Mouse (Mus musculus) lung, adult 2 months (tissue): ENCODE data around the gene Nans. TPM values are rescaled to one million over a fixed set of nuclear protein-coding genes. Genes with fewer than 3 reads are reported as not detected.

Experiments
- DNase-seq: peaks from one replicate; pipeline ENCODE4 v3.0.0; 2022
- H3K4me1 ChIP-seq: fragments of 200-500 bp; 2 replicates; pipeline ENCODE4 v1.6.1; 2011; ENCODE audit warnings: low read length; ENCODE audit not compliant: control insufficient read depth, insufficient read depth
- H3K4me3 ChIP-seq: fragments of 200-500 bp; replicated peaks from 2 replicates; pipeline ENCODE3; 2011; ENCODE audit warnings: low read depth, mild to moderate bottlenecking, control low read depth, low read length; ENCODE audit errors: extremely low read depth
- CTCF ChIP-seq: fragments of 200-500 bp; IDR thresholded peaks from 2 replicates; pipeline ENCODE4 v1.5.1; 2011; ENCODE audit warnings: mild to moderate bottlenecking, low read length, control low read depth; ENCODE audit not compliant: insufficient read depth
- POLR2A ChIP-seq: fragments of 200-500 bp; IDR thresholded peaks from 2 replicates; pipeline ENCODE4 v1.6.1; 2011; ENCODE audit warnings: low read depth, mild to moderate bottlenecking, control low read depth, low read length, borderline replicate concordance; ENCODE audit errors: extremely low read depth
- WGBS: fragments of 180-500 bp; shearing (Covaris S2); methylation state at CpG from one replicate; pipeline ENCODE4 v1.1.7; 2018; 5-methylcytosine and 5-hydroxymethylcytosine counted together
- polyA plus RNA-seq: library from polyadenylated mRNA; depleted of rRNA; stranded (reverse); fragments of >200 nt; gene quantifications from 2 replicates; pipeline ENCODE4 v1.2.3, GENCODE M21; 2012

Gene Nans
- polyA plus RNA-seq, 1 experiment: 21.6 TPM

DNA sequence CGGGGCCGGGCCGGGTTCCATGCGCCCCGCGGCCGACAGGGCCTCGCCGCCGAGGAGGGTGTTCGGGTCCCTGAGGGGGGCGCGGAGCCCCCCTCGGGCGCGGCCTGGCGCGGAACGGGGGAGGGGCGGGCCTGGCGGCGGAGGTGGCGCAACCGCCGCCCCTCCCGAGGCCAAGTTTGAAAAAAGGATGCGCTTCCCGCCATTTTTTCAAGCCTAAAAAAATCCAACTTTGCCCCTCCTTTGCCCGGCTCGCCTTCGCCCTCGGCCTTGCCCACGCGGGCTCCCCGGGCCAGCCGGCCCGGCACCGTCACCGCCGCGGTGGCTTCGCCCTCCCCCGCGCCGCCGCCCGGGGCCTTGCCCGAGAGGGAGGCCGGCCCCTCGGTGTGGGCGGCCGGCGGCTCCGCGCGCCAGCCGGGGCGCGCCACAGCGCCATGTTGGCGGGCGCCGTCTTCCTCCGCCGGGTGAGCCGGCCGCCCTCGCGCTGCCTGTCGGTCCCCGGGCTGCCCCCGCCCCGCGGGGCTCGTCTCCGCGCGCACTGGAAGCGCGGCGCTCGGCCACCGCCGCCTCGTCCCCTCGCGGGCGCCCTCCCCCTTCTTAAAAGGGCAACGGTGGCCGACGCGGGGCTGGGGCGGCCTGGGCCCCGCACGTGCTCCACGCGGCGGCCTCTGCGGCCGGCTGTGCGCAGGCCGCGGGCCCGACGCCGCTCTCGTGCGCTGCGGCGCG lies 37.1 kb upstream of the Nans start:
- H3K4me1 ChIP-seq: peaks cover 6% of the 10 kb centered on the region
- WGBS: under 1% methylated on average over 108 of the region's 111 CpGs
- DNase-seq: peak; percentile 79
- peak overlapping the region; percentile 74 for H3K4me3 ChIP-seq
- TF ChIP-seq CTCF (no peak), POLR2A (no peak)

DNA sequence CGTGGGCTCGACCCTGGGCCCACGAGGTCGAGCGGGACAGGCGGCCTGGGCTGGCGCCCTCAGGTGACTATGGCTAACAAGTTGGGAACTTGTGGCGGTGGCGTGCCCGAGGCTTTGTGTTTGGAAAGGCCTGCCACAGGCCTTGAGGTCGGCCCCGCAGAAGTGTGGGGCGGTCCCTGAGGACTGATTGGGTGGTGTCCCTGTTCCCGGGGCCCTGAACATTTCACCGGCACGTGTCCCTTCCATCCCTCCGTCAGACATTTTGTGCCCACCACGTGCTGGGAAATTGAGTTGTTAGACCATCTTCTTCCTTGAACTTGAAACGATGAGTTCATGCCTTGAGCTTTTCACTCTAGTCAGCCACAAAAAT lies 36.6 kb upstream of the Nans start:
- peak; percentile 59 for DNase-seq
- Histone ChIP-seq H3K4me3 (peak overlapping the region; percentile 74), H3K4me1 (peaks cover 6% of the 10 kb centered on the region)
- under 1% methylated on average over 19 of the region's 19 CpGs for WGBS
- TF ChIP-seq POLR2A (peak; percentile 15; the same call in 1 of the 2 replicates), CTCF (no peak)

DNA sequence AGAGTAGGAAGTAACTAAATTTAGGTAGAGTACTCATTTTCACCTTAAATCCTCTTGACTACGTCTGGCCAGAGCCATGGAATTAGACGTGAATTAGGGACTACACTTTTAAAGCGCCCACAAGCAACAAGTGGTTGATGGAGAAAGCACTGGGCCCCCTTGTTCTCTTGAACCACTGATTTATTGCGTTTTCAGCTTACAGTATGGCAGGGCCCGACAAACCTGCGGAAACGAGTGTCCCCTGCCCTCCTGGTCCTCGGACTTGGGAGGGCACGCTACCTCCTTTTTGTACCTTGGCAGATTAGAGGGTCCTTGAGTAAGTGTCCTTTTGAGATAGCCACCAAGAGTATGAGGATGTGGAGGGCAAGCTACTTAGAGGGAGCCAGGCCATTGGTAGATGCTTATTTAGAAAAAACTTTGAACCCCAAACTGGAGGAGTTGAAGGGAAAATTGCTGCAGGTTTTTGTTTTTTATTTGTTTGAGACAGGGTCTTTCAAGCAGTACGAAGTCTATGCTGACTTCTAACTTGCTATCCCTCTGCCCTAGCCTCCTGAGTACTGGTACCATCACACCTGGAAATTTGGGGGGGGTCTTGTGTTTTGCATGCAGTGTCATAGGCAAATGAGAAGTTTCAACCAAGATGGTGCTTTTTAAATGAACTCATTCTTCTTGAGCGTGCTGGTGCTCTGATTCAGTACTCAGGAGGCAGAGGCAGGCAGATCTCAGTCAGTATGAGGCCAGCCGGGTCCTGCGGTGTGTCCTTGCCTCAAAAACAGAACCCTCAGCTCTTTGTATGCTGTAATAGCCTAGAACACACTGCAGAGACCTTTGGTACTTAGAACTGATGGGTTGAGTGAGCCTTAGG lies 36.0 kb upstream of the Nans start:
- 46% methylated on average over 13 of the region's 13 CpGs for WGBS
- Histone ChIP-seq H3K4me1 (peaks cover 7% of the 10 kb centered on the region), H3K4me3 (peak overlapping the region; percentile 74)
- TF ChIP-seq CTCF: no peak
- no peak for TF ChIP-seq POLR2A
- no peak for DNase-seq

DNA sequence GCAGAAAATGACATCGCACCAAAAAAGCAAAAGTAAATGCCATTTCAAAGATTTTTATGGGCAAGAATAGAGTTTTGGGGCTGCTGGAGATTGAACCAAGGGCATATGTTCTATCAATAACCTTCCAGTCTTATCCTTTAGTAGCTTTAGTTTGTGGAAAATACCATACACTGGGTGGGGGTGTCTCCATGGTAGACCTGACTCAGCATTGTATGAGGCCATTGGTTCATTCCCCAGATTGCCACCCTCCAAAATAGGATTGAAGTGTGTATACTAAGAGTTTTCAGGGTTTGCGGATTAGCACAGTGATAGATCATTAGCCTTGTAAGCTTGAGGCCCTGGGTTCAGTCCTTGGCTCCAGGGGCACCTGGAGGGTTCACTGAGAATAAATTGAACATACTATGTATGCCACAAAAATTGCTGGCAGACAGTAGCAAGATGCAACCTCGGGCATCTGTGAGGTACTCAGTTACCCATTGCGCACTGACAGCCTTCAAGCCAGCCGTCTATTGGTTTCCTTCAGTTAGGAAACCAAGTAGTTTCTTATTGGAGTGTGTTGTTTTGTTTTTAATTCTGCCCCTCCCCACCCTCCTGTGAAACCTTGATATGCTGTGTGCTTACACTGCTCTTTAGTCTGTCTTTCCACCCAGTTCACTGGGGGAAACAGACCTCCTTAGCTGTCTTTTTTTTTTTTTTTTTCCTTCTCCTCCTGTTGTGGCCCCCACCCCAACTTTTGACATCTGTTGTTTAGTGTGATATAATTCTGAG lies 34.8 kb upstream of the Nans start:
- TF ChIP-seq CTCF: no peak
- TF ChIP-seq POLR2A: no peak
- DNase-seq: no peak
- Histone ChIP-seq H3K4me1 (peaks cover 9% of the 10 kb centered on the region), H3K4me3 (no peak overlapping the region)
- WGBS: 57% methylated on average over 5 of the region's 5 CpGs

DNA sequence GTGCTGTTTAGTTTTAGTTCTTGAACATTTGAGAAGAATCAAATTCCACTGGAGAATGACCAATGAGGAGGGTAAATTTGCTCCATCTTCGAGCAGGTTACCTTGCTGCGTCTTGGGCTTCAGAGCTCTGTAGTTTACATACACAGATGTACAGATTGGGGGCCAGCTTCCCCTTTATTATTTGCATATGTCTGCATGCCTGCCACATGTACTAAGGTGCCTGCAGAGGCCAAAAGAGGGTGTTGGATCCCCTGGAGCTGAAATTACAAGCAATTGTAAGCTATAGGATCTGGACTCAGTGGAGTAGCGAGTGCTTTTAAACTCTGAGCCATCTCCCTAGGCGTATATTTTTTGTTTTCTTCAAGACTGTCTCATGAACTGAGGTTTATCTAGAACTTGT lies 32.3 kb upstream of the Nans start:
- Histone ChIP-seq H3K4me3 (no peak overlapping the region), H3K4me1 (peaks cover 9% of the 10 kb centered on the region)
- WGBS: 73% methylated on average over 4 of the region's 4 CpGs
- no peak for DNase-seq
- no peak for TF ChIP-seq CTCF
- TF ChIP-seq POLR2A: no peak

DNA sequence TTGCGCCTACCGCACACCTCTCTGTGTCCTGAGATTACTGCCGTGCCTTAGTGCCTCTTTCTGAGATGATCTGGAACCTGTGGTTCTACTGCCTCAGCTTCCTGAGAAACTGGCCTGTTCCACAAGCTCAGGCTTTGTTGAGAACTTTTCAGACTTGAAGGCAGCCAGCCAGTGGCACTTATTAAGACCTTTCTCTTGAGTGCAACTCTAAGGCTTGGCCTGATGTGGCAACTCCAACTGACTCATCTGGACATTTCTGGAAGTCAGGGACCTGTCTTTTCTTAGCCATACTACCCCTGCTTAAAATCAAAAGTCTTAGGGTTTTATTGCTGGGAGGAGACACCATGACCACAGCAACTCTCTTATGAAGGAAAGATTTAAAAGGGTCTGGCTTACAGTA lies 31.9 kb upstream of the Nans start:
- DNase-seq: no peak
- no peak for TF ChIP-seq POLR2A
- TF ChIP-seq CTCF: no peak
- 82% methylated on average over 3 of the region's 3 CpGs for WGBS

DNA sequence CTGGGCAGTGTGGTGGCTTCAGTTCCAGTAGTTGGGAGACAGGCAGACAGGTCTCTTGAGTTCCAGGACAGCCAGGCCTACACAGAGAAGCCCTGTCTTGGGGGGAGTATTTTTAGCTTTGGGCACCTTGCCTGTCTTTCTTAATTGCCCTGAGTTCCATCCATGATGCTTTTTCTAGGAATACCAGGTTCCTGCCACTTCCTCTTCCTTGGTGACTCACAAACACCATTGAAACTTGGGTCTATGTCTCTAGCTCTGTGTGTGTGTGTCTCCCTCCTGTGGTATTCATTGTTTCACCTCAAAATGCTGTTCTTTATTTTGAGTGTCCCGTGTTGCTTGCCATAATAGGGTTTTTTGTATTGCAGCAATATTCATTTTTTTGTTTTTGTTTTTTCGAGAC lies 30.6 kb upstream of the Nans start:
- no peak for TF ChIP-seq POLR2A
- no peak for TF ChIP-seq CTCF
- H3K4me3 ChIP-seq: no peak overlapping the region
- no peak for DNase-seq
- H3K4me1 ChIP-seq: peaks cover 3% of the 10 kb centered on the region; the same call in 1 of the 2 replicates
- 82% methylated on average over 2 of the region's 2 CpGs for WGBS

More for the DNA sequence above, 31.9 kb upstream of the Nans start:
- Histone ChIP-seq H3K4me1 (peaks cover 9% of the 10 kb centered on the region), H3K4me3 (no peak overlapping the region)

DNA sequence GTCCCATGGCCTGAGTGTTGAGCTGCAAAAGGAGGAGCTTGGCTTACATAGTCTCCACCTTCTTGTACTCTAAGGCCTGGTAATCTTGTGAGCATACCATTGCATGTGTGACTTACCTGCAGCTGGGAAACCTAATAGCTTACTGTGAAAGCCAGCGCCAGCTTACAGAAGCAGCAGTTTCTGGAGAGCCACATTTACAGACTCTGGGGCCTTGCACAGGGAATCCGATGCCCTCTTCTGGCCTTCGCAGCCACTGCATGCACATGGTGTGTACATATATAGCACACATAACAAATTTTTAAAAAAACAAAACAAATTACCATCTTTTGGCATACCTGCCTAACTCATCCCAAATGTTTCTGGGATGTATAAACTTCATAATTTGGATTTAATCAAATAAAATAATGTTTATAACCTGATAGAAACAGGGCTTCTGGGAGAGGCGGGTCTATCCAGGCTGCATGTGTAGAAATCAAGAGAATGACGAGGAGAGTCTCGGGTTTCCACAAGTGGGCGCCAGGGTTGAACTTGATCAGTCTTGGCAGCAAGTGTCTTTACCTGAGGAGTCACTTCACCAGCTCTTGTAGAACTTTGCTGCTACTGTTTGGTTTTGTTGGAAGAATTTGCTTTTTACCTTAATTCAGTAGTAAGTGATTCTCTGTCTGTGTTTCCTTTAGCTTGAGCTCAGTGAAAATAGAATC lies 25.8 kb upstream of the Nans start:
- no peak overlapping the region for H3K4me3 ChIP-seq
- TF ChIP-seq POLR2A (no peak), CTCF (peak; percentile 57)
- WGBS: 78% methylated on average over 7 of the region's 7 CpGs
- H3K4me1 ChIP-seq: 0 out of 2 replicates have a peak, but pooled peaks cover under 1% of the 10 kb centered on the region
- DNase-seq: no peak

DNA sequence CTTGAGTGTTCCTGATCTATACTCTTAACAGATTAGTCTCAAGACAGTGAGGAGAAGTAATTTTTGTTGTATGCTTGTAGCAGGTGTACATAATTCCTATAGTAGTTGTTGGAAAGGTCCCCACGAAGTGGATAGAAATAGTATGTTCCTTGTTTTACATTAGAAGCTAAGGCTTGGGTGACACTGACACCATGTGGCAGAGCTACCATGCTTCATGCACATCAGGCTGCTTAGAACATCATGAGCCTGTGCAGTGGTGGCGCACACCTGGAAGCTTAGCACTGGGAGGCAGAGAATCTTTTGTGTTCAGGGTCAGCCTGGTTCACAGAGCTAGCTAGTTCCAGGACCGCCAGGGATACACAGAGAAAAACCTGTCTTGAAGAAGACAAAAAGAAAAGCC lies 23.3 kb upstream of the Nans start:
- DNase-seq: no peak
- Histone ChIP-seq H3K4me1 (no peaks in the 10 kb centered on the region), H3K4me3 (no peak overlapping the region)
- 90% methylated on average over 3 of the region's 3 CpGs for WGBS
- TF ChIP-seq POLR2A (no peak), CTCF (no peak)
